Mouse (Mus musculus): ENCODE results near the gene Dock9. TPM values are rescaled to one million over a fixed set of nuclear protein-coding genes. Genes with fewer than 3 reads are reported as not detected.

Gene Dock9
- total RNA-seq (2023): 10 to 100 TPM; 22.7 to 25.1 TPM

GRCm38 (mm10) chr14:121797457-121798410 lies at the start of gene Dock9:
Gene Dock9 (minus strand): TSS chr14:121797837.

GRCm38 (mm10) chr14:121504781-121505484 lies 292.7 kb downstream of the Dock9 start, which contains the start of gene Slc15a1:
Gene Slc15a1 (minus strand): TSS chr14:121505252.

Other genes starting within 250 kb of the Dock9 start
- gene Ubac2, start 80.8 kb upstream of the Dock9 start, total RNA-seq (2023): 10 to 100 TPM; 48.5 to 61.3 TPM
- gene Gpr18, start 117.9 kb upstream of the Dock9 start, total RNA-seq (2023): 100 to 1,000 TPM; 160 to 163 TPM
- 100 to 1,000 TPM; 300 to 330 TPM for gene Gpr183, start 167.4 kb upstream of the Dock9 start, total RNA-seq (2023)
- gene Timm8a2, start 236.8 kb upstream of the Dock9 start, total RNA-seq (2023): 1 to 10 TPM; 1.1 to 2.1 TPM

Measured in B cell, adult 67 days (primary cell).